Mouse (Mus musculus) CH12.LX (cell line): ENCODE measurements around the gene Mrps14. TPM values are rescaled to one million over a fixed set of nuclear protein-coding genes. Genes with fewer than 3 reads are reported as not detected.
A peak's percentile ranks its signal among the peaks of the same experiment; 100 is the strongest.

Source experiments
- DNase-seq: peaks from one replicate; pipeline ENCODE4 v3.0.0-alpha.2; 2013; ENCODE audit errors: extremely low read depth
- H3K27ac ChIP-seq: 2 replicates; pipeline ENCODE4 v1.5.1; 2012; ENCODE audit warnings: low read depth, mild to moderate bottlenecking, control low read depth, moderate library complexity; ENCODE audit not compliant: insufficient read depth
- H3K27me3 ChIP-seq: replicated peaks from 2 replicates; pipeline ENCODE3; 2012; ENCODE audit warnings: inconsistent platforms
- H3K36me3 ChIP-seq, 2 experiments: replicated peaks in 1 of 2; 2 replicates each; pipeline versions ENCODE3 to v1.6.1; 2012; ENCODE audit warnings: inconsistent platforms in 1 of 2, low read length in 1 of 2, mild to moderate bottlenecking in 1 of 2, mixed read lengths in 1 of 2, moderate library complexity in 1 of 2; ENCODE audit not compliant: control insufficient read depth in 1 of 2, insufficient read depth in 1 of 2
- H3K4me1 ChIP-seq, 2 experiments: 2 replicates each; pipeline ENCODE4 v1.6.1; 2012; ENCODE audit warnings: inconsistent platforms in 1 of 2, moderate library complexity in 1 of 2; ENCODE audit not compliant: insufficient read depth in 2 of 2, control insufficient read depth in 1 of 2
- H3K4me2 ChIP-seq: 2 replicates; pipeline ENCODE4 v1.6.1; 2012; ENCODE audit warnings: low read depth, mild to moderate bottlenecking, control low read depth; ENCODE audit not compliant: poor library complexity, insufficient read depth, severe bottlenecking
- H3K4me3 ChIP-seq, 3 experiments: fragments of 150-350 bp in 1 of 3; sonication (generic) in 1 of 3; replicated peaks in 1 of 3; 2 replicates each; pipeline versions ENCODE3 to v1.5.1; 2011 to 2012; ENCODE audit warnings: low read depth in 2 of 3, low read length in 2 of 3, mild to moderate bottlenecking in 2 of 3, moderate library complexity in 2 of 3, control low read depth in 1 of 3, improper control_type of control experiment in 1 of 3, inconsistent platforms in 1 of 3, mixed read lengths in 1 of 3; ENCODE audit not compliant: poor library complexity in 1 of 3
- H3K79me2 ChIP-seq: replicated peaks from 2 replicates; pipeline ENCODE4 v1.6.1; 2012; ENCODE audit warnings: mild to moderate bottlenecking, moderate library complexity; ENCODE audit not compliant: control insufficient read depth, poor library complexity, insufficient read depth, severe bottlenecking; ENCODE audit errors: extremely low read depth
- H3K9ac ChIP-seq: 2 replicates; pipeline ENCODE4 v1.6.1; 2012; ENCODE audit warnings: low read depth, mild to moderate bottlenecking, control low read depth, moderate library complexity; ENCODE audit not compliant: insufficient read depth
- H3K9me3 ChIP-seq: replicated peaks from 2 replicates; pipeline ENCODE3; 2012; ENCODE audit warnings: low read length, inconsistent platforms, mixed read lengths
- CHD2 ChIP-seq: IDR thresholded peaks from 2 replicates; pipeline ENCODE4 v1.6.1; 2011; ENCODE audit warnings: low read length, improper control_type of control experiment
- CTCF ChIP-seq, 2 experiments: IDR thresholded peaks in 1 of 2; conservative IDR thresholded peaks in 1 of 2; 2 replicates each; pipeline ENCODE4 v1.5.1; 2011 to 2012; ENCODE audit warnings: low read depth in 2 of 2, low read length in 2 of 2, improper control_type of control experiment in 1 of 2, inconsistent platforms in 1 of 2, mild to moderate bottlenecking in 1 of 2, moderate library complexity in 1 of 2
- E2F4 ChIP-seq: IDR thresholded peaks from 2 replicates; pipeline ENCODE4 v1.6.1; 2011; ENCODE audit warnings: low read depth, low read length, improper control_type of control experiment; ENCODE audit not compliant: insufficient replicate concordance
- ELF1 ChIP-seq: IDR thresholded peaks from 2 replicates; pipeline ENCODE4 v1.6.1; 2014; ENCODE audit warnings: low read depth, mild to moderate bottlenecking, inconsistent platforms, low read length, improper control_type of control experiment
- EP300 ChIP-seq: IDR thresholded peaks from 2 replicates; pipeline ENCODE4 v1.6.1; 2011; ENCODE audit warnings: low read length, improper control_type of control experiment
- ETS1 ChIP-seq: conservative IDR thresholded peaks from 2 replicates; pipeline ENCODE4 v1.6.1; 2012; ENCODE audit warnings: low read depth, mild to moderate bottlenecking, inconsistent platforms, low read length, improper control_type of control experiment, moderate library complexity
- MAFK ChIP-seq: IDR thresholded peaks from 2 replicates; pipeline ENCODE4 v1.6.1; 2011; ENCODE audit warnings: low read length, improper control_type of control experiment; ENCODE audit not compliant: insufficient replicate concordance
- MAX ChIP-seq: IDR thresholded peaks from 2 replicates; pipeline ENCODE4 v1.6.1; 2011; ENCODE audit warnings: low read length, improper control_type of control experiment
- MEF2A ChIP-seq: IDR thresholded peaks from 2 replicates; pipeline ENCODE4 v1.6.1; 2014; ENCODE audit warnings: low read depth, mild to moderate bottlenecking, inconsistent platforms, low read length, improper control_type of control experiment, borderline replicate concordance
- MXI1 ChIP-seq: IDR thresholded peaks from 2 replicates; pipeline ENCODE4 v1.6.1; 2011; ENCODE audit warnings: mild to moderate bottlenecking, low read depth, low read length, improper control_type of control experiment
- RAD21 ChIP-seq: IDR thresholded peaks from 2 replicates; pipeline ENCODE4 v1.6.1; 2011; ENCODE audit warnings: low read depth, mild to moderate bottlenecking, low read length, improper control_type of control experiment, moderate library complexity
- RCOR1 ChIP-seq: conservative IDR thresholded peaks from 2 replicates; pipeline ENCODE4 v1.6.1; 2012; ENCODE audit warnings: low read depth, mild to moderate bottlenecking, inconsistent platforms, low read length, improper control_type of control experiment
- SMC3 ChIP-seq: IDR thresholded peaks from 2 replicates; pipeline ENCODE4 v1.6.1; 2011; ENCODE audit warnings: low read depth, low read length, improper control_type of control experiment
- UBTF ChIP-seq: IDR thresholded peaks from 2 replicates; pipeline ENCODE4 v1.6.1; 2012; ENCODE audit warnings: low read depth, mild to moderate bottlenecking, inconsistent platforms, low read length, improper control_type of control experiment, moderate library complexity
- USF1 ChIP-seq: IDR thresholded peaks from 2 replicates; pipeline ENCODE4 v1.6.1; 2014; ENCODE audit warnings: low read depth, mild to moderate bottlenecking, inconsistent platforms, low read length, improper control_type of control experiment
- ZC3H11A ChIP-seq: IDR thresholded peaks from 2 replicates; pipeline ENCODE4 v1.6.1; 2012; ENCODE audit warnings: low read depth, mild to moderate bottlenecking, inconsistent platforms, low read length, improper control_type of control experiment
- ZKSCAN1 ChIP-seq: IDR thresholded peaks from 2 replicates; pipeline ENCODE4 v1.6.1; 2012; ENCODE audit warnings: low read depth, inconsistent platforms, low read length, improper control_type of control experiment, borderline replicate concordance
- ZMIZ1 ChIP-seq: IDR thresholded peaks from 2 replicates; pipeline ENCODE4 v1.6.1; 2012; ENCODE audit warnings: low read depth, mild to moderate bottlenecking, inconsistent platforms, low read length, improper control_type of control experiment
- dilution Hi-C: fragments of 300-500 bp; cut with MboI; formaldehyde crosslinking; loops from 2 replicates; pipeline ENCODE4 v1.14.3; 2020; ENCODE audit warnings: low sequenced_read_pairs; ENCODE audit not compliant: extremely low pct_unique_long_range_greater_than_20kb, extremely low pct_ligation_motif_present
- in situ Hi-C: fragments of 300-500 bp; cut with MboI; formaldehyde crosslinking; loops from 3 replicates; pipeline ENCODE4 v1.14.3; 2019; ENCODE audit warnings: low sequenced_read_pairs, low pct_ligation_motif_present, low pct_unique_long_range_greater_than_20kb, mixed read lengths
- polyA plus RNA-seq: library from polyadenylated mRNA; unstranded; fragments of >175 nt; gene quantifications from 2 replicates; pipeline ENCODE4 v1.2.1, GENCODE M21; 2012; ENCODE audit warnings: low read depth; ENCODE audit not compliant: insufficient read length
- total RNA-seq, 2 experiments: library from RNA; depleted of rRNA; stranded (reverse); fragments of 300-350 nt in 1 of 2; fragments of >200 nt in 1 of 2; gene quantifications; 2 replicates each; pipeline ENCODE4 v1.2.3; 2012 to 2014

Mrps14 gene
- total and polyA plus RNA-seq, 3 experiments: 103 to 142 (median 106) TPM

DNA sequence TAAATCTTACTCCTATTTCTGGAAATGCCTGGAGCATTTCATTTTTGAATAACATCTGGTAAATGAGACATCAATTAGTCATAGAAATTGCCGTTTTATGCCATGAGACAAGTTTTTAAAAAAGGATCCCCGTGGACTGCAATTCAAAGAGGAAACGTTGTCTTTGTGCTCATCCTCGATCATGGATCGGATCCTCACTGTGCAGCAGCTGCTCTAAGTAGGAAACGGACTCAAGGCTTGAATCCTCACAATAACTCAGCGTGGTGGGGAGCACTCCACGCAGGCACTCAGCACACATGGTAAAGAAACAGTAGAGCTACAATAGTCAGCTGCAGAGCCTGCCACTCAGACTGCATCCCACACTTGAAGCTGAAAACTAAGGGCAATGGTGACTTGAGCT is 18.1 kb upstream of the Mrps14 start:
- no peak for DNase-seq
- dilution Hi-C loops (no loop called here), in situ Hi-C loops (loop anchor here (25.0 kb wide), 1 partner anchor 290 kb away; no protein-coding TSS in a partner anchor)
- Histone ChIP-seq H3K9ac (no peak overlapping the region), H3K9me3 (no peaks in the 10 kb centered on the region), H3K4me1 (peaks cover 2 to 25% of the 10 kb centered on the region in 2 experiments; a peak in 2 of 4 replicates), H3K27ac (no peak overlapping the region), H3K79me2 (no peaks in the 10 kb centered on the region), H3K4me2 (no peak overlapping the region), H3K4me3 (no peak overlapping the region), H3K36me3 (no peaks in the 10 kb centered on the region), H3K27me3 (peaks cover 2% of the 10 kb centered on the region)
- TF ChIP-seq MEF2A (no peak), RAD21 (no peak)

DNA sequence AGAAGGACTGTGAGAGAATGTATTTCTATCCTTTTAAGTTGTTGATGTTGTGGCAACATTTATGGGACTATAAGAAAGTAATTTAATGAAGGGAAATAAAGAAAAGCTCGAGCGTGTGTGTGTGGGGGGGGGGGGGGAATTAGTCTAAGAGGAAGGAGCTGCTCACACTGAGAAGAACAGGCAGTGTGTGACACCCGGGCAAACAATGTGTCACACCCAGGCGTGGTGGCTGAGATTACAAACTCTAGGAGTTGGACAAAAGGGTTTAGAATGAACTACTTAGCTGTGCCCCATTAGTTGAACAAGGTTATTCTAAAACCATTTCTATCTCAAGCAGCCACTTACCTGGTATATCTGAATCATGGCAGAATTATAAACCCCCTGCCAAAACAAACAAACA is 13.8 kb upstream of the Mrps14 start:
- Histone ChIP-seq H3K27ac (no peak overlapping the region), H3K9ac (no peak overlapping the region), H3K79me2 (no peaks in the 10 kb centered on the region), H3K4me3 (no peak overlapping the region), H3K4me2 (peak overlapping the region; percentile 45; the same call in 1 of the 2 replicates), H3K4me1 (peaks cover 2 to 38% of the 10 kb centered on the region in 2 experiments; a peak in 2 of 4 replicates), H3K36me3 (no peaks in the 10 kb centered on the region), H3K27me3 (peaks cover 2% of the 10 kb centered on the region), H3K9me3 (no peaks in the 10 kb centered on the region)
- TF ChIP-seq UBTF (no peak), ZKSCAN1 (no peak), ETS1 (no peak), ZC3H11A (no peak), MXI1 (no peak), MAFK (no peak), ZMIZ1 (no peak), E2F4 (no peak), MAX (no peak), USF1 (no peak), MEF2A (no peak)
- dilution Hi-C loops (no loop called here), in situ Hi-C loops (loop anchor here (5.0 to 25.0 kb wide), 2 partner anchors 79 to 294 kb away; no protein-coding TSS in a partner anchor)
- DNase-seq: no peak

- peak overlapping the region; percentile 17; the same call in 1 of the 2 replicates for H3K4me2 ChIP-seq
- peaks cover 0 to 34% of the 10 kb centered on the region in 2 experiments; a peak in 2 of 4 replicates for H3K4me1 ChIP-seq
- dilution Hi-C loops: no loop called here
- no peak overlapping the region for H3K4me3 ChIP-seq
- no peaks in the 10 kb centered on the region for H3K9me3 ChIP-seq
- in situ Hi-C loops: loop anchor here (5.0 to 25.0 kb wide), 2 partner anchors 82 to 297 kb away; no protein-coding TSS in a partner anchor
- no peak overlapping the region for H3K9ac ChIP-seq
- no peaks in the 10 kb centered on the region for H3K27me3 ChIP-seq
- H3K79me2 ChIP-seq: no peaks in the 10 kb centered on the region
- H3K36me3 ChIP-seq: no peaks in the 10 kb centered on the region
- TF ChIP-seq CHD2 (no peak), RAD21 (peak; percentile 96), RCOR1 (no peak), ELF1 (no peak), MAFK (0 out of 2 replicates have a peak, but pooled peaks have one; percentile 33), EP300 (0 out of 2 replicates have a peak, but pooled peaks have one; percentile 11), CTCF (conservative IDR thresholded peaks at IDR 0.05 in 1 of 2, IDR thresholded peaks at IDR 0.05 in 1 of 2; ENCODE audit: low read depth in 2 of 2, low read length in 2 of 2) (peak; percentile 23 to 94; a peak in 3 of 4 replicates), ZC3H11A (peak; percentile 71), SMC3 (peak; percentile 88)
- DNase-seq: peak; percentile 67
- H3K27ac ChIP-seq: no peak overlapping the region
These were observed 10.5 kb upstream of the Mrps14 start for GRCm38 (mm10) chr1:160184506-160184905.
